Mouse (Mus musculus) heart, adult 9 months (tissue): ENCODE data around the gene Tnik.

Experiments
- DNase-seq, 2 experiments: peaks; one replicate each; pipeline ENCODE4 v3.0.0; 2022; ENCODE audit warnings: low spot score in 2 of 2

Tnik gene

GRCm38 (mm10) chr3:28706736-28707135 lies 443.7 kb downstream of the Tnik start:
- DNase-seq = no peak

DNA sequence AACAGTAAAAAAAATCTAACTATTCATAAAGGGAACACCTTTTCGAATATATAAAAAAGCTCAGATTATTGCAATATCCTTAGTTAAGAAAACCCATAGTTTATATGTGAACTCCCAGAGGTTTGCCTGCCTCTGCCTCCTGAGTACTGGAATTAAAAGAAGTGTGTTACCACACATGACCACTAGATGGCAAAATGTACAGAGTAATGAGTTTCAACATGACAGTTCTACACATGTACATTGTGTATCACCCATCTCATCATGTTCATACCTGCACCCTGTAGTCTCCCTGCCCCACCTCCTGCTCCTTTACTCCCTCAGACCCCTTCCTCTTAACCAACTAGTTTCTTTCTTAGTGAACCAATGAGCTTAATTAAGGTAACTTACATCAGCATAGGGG lies 446.7 kb downstream of the Tnik start:
- no peak for DNase-seq

- DNase-seq = no peak
These were observed 451.1 kb downstream of the Tnik start for GRCm38 (mm10) chr3:28713913-28714698.

GRCm38 (mm10) chr3:28718521-28718920 lies 455.5 kb downstream of the Tnik start:
- no peak for DNase-seq

DNA sequence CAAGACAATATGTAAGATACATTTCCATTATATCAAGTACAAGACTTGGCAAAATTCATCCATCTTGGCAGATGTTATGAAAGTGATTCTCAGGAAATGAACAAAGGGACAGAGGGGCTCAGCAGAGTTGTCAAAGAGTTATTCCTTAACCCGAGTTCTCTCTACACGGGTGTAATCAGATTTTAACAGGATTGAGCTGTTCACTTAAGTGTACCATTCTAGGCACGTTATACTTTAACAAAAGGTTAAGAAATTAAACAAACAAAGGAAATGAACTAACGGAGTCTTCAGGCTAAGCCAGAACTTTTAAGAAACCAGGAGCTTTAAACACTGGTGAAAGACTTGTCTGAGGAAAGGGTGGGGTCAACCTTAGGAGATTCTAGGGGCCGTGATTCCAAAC lies 458.2 kb downstream of the Tnik start:
- no peak for DNase-seq

GRCm38 (mm10) chr3:28721838-28722237 lies 458.8 kb downstream of the Tnik start:
- no peak for DNase-seq

GRCm38 (mm10) chr3:28722531-28722930 lies 459.5 kb downstream of the Tnik start:
- no peak for DNase-seq

- no peak for DNase-seq
These were observed 460.5 kb downstream of the Tnik start for GRCm38 (mm10) chr3:28723534-28723933.

DNA sequence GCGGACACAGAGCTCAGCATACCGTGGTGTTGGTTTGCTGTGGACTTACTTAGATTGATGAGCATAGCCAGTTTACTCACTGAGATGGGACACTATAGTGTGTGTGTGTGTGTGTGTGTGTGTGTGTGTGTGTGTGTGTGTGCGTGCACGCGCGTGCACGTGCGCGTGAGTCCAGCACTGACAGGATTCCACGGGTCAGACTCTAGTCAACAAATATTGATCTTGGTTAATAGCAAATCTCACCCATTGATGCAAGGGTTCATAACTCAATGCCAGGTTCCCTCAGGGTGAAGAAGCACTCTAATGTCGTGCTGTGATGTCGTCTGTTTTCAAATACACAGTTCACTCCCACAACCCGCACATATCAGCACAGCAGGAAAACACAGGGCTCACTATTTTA lies 462.2 kb downstream of the Tnik start:
- no peak for DNase-seq
